Mouse (Mus musculus) liver, embryonic 14.5 days (tissue): ENCODE data around the gene Miga2. TPM values are rescaled to one million over a fixed set of nuclear protein-coding genes. Genes with fewer than 3 reads are reported as not detected.

Experiments
- ATAC-seq: fragments of 200-750 bp; cut with Nextera tagmentation; 2 replicates; pipeline ENCODE4 v1.8.0; 2017; ENCODE audit warnings: moderate number of reproducible peaks, mild to moderate bottlenecking, moderate library complexity; ENCODE audit not compliant: insufficient read depth
- DNase-seq, 3 experiments: peaks; one replicate each; pipeline ENCODE4 v3.0.0-alpha.2; 2012 to 2013; ENCODE audit warnings: low read depth in 3 of 3, low spot score in 3 of 3
- H3K27ac ChIP-seq: fragments of 300-500 bp; sonication (generic); 2 replicates; pipeline ENCODE4 v1.5.1; 2014; ENCODE audit warnings: moderate library complexity, mild to moderate bottlenecking, control low read depth, inconsistent platforms
- H3K27me3 ChIP-seq: fragments of 300-500 bp; sonication (generic); 2 replicates; pipeline ENCODE4 v1.6.1; 2014; ENCODE audit warnings: mild to moderate bottlenecking, low read length, moderate library complexity; ENCODE audit not compliant: control insufficient read depth, insufficient read depth
- H3K36me3 ChIP-seq: fragments of 300-500 bp; sonication (generic); replicated peaks from 2 replicates; pipeline ENCODE4 v1.6.1; 2014; ENCODE audit warnings: low read depth; ENCODE audit not compliant: control insufficient read depth, insufficient read depth
- H3K4me1 ChIP-seq, 2 experiments: fragments of 200-500 bp in 1 of 2; fragments of 300-500 bp in 1 of 2; sonication (generic) in 1 of 2; replicated peaks; 2 replicates each; pipeline ENCODE4 v1.6.1; 2012 to 2014; ENCODE audit warnings: antibody characterized with exemption in 1 of 2, inconsistent platforms in 1 of 2, low read length in 1 of 2; ENCODE audit not compliant: control insufficient read depth in 2 of 2, insufficient read depth in 2 of 2
- H3K4me2 ChIP-seq: fragments of 300-500 bp; sonication (generic); 2 replicates; pipeline ENCODE4 v1.6.1; 2014; ENCODE audit warnings: low read depth, mild to moderate bottlenecking, control low read depth, moderate library complexity
- H3K4me3 ChIP-seq, 2 experiments: fragments of 200-500 bp in 1 of 2; fragments of 300-500 bp in 1 of 2; sonication (generic) in 1 of 2; 2 replicates each; pipeline ENCODE4 v1.5.1; 2012 to 2014; ENCODE audit warnings: low read depth in 2 of 2, low read length in 2 of 2, mild to moderate bottlenecking in 2 of 2, control low read depth in 1 of 2, inconsistent platforms in 1 of 2, moderate library complexity in 1 of 2; ENCODE audit not compliant: insufficient read depth in 1 of 2
- H3K9ac ChIP-seq: fragments of 300-500 bp; sonication (generic); replicated peaks from 2 replicates; pipeline ENCODE4 v1.6.1; 2014; ENCODE audit warnings: mild to moderate bottlenecking, control low read depth, moderate library complexity
- H3K9me3 ChIP-seq: fragments of 300-500 bp; sonication (generic); 2 replicates; pipeline ENCODE4 v1.6.1; 2016; ENCODE audit warnings: low read length, mixed read lengths; ENCODE audit not compliant: control insufficient read depth
- CTCF ChIP-seq: IDR thresholded peaks from 2 replicates; pipeline ENCODE4 v1.5.1; 2016; ENCODE audit warnings: antibody characterized with exemption, low read depth, control low read depth
- EP300 ChIP-seq: IDR thresholded peaks from 2 replicates; pipeline ENCODE4 v1.6.1; 2016; ENCODE audit warnings: antibody characterized with exemption, low read depth
- WGBS: fragments of 180-500 bp; shearing (Covaris S2); extraction: QIAGEN DNeasy Blood & Tissue Kit; methylation state at CpG from one replicate; pipeline ENCODE4 v1.1.7; 2014; ENCODE audit not compliant: insufficient replicate concordance; 5-methylcytosine and 5-hydroxymethylcytosine counted together
- polyA plus RNA-seq, 2 experiments: library from polyadenylated mRNA; depleted of rRNA in 1 of 2; stranded (reverse) in 1 of 2; unstranded in 1 of 2; fragments of >200 nt; fragmentation: Nextera tagmentation in 1 of 2; extraction: Ambion mirVana in 1 of 2; gene quantifications; 2 replicates each; pipeline versions ENCODE4 v1.2.1 to v1.2.3; 2012 to 2014

The Miga2 gene
- polyA plus RNA-seq, 2 experiments = 5.3 to 6.9 TPM

GRCm38 (mm10) chr2:30385591-30385990 is 21.6 kb downstream of the Miga2 start:
- no peaks in the 10 kb centered on the region for H3K27me3 ChIP-seq
- no peaks in the 10 kb centered on the region for H3K9me3 ChIP-seq
- ATAC-seq (no peak), DNase-seq (no peak)
- no peaks in the 10 kb centered on the region for H3K36me3 ChIP-seq
- H3K4me3 ChIP-seq = no peak overlapping the region
- no peak for TF ChIP-seq EP300
- no peak for TF ChIP-seq CTCF
- peaks cover 6 to 7% of the 10 kb centered on the region in 2 experiments for H3K4me1 ChIP-seq
- no peak overlapping the region for H3K27ac ChIP-seq
- H3K4me2 ChIP-seq = no peak overlapping the region
- H3K9ac ChIP-seq = no peak overlapping the region
- WGBS = 79% methylated on average over 4 of the region's 4 CpGs

DNA sequence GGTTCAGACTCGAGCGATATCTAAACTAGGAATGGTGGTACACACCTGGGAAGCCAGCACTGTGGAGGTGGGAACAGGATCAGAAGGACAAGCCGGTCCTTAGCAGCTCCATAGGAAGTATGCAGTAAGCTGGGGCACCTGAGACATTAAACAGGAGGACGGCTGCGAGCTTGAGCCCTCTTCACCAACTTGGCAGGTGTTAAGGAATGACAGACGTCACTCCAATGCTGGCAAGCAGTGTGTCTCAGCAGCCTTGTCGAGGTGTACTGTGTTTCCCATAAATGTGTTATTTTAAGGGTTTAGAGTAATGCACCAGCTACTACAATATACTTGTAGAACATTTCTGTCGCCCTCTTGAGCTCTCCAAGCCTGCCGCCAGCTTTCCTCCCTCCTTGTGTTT is 22.9 kb downstream of the Miga2 start:
- no peak for TF ChIP-seq CTCF
- no peak for TF ChIP-seq EP300
- H3K4me2 ChIP-seq = no peak overlapping the region
- no peaks in the 10 kb centered on the region for H3K36me3 ChIP-seq
- 0 out of 4 replicates have a peak, but pooled peaks cover 2% of the 10 kb centered on the region in 2 experiments for H3K4me1 ChIP-seq
- no peaks in the 10 kb centered on the region for H3K27me3 ChIP-seq
- ATAC-seq (no peak), DNase-seq (no peak)
- H3K9me3 ChIP-seq = no peaks in the 10 kb centered on the region
- H3K4me3 ChIP-seq = no peak overlapping the region
- no peak overlapping the region for H3K27ac ChIP-seq
- WGBS = 72% methylated on average over 9 of the region's 9 CpGs
- no peak overlapping the region for H3K9ac ChIP-seq

DNA sequence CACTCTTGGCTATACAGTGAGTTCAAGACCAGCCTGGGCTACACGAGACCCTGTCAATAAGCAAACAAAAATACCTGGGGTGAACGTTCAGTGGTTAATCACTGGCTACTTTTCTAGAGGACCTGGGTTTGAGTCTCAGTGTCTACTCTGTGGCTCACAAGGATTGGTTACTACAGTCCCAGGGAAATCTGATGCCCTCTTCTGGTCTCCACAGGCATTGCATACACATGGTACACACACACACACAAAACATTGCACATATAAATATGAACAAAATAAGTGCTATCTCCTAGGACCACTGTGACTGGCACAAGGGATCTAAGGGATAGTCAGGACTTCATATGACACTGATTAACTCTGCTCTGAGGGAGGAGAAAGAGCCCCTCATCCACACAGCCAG is 25.0 kb downstream of the Miga2 start:
- H3K9ac ChIP-seq = no peak overlapping the region
- peaks cover 8 to 10% of the 10 kb centered on the region in 2 experiments for H3K4me1 ChIP-seq
- ATAC-seq (no peak), DNase-seq (no peak)
- no peak overlapping the region for H3K4me2 ChIP-seq
- H3K27me3 ChIP-seq = no peaks in the 10 kb centered on the region
- TF ChIP-seq EP300 (no peak), CTCF (peak; percentile 39)
- H3K27ac ChIP-seq = no peak overlapping the region
- H3K9me3 ChIP-seq = no peaks in the 10 kb centered on the region
- WGBS = 67% methylated on average over 2 of the region's 2 CpGs
- no peak overlapping the region for H3K4me3 ChIP-seq
- H3K36me3 ChIP-seq = no peaks in the 10 kb centered on the region

DNA sequence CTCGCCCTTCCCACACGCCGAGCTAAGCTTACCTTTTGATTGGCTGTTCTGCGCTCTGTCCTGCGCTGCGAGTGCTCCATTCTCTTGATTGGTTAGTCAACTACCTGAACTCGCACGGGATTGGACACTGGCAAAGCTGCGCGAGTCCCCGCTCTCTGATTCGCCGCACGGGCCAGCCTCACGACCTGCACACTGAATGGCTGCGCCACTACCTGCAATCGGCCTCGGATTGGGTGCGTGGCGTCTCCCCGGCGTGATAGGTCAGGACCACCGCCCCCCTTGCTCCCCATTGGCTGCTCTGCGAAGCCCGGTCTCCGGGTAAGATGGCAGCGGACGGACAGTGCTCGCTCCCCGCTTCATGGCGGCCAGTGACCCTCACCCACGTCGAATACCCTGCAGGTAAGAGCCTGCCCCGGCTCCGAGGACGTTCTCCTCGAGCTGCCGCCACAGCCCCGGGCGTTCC is 28.1 kb downstream of the Miga2 start, which contains the start of gene Dolpp1:
Gene Dolpp1, plus strand, starts transcription at position 141 of the 463 bp plus-strand sequence.
- H3K4me2 ChIP-seq = peak within 1 kb of the TSS; percentile 98
- peak within 1 kb of the TSS; percentile 72 for H3K27ac ChIP-seq
- peak within 1 kb of the TSS; percentile 81 for H3K9ac ChIP-seq
- WGBS = under 1% methylated on average over 40 of the region's 40 CpGs
- H3K36me3 ChIP-seq = peaks cover 3% of the 10 kb centered on the region; the same call in 1 of the 2 replicates
- peak within 1 kb of the TSS; percentile 72 to 97 for H3K4me3 ChIP-seq
- DNase-seq (peak; percentile 96 to 97 (median 97)), ATAC-seq (peak; percentile 98)
- H3K27me3 ChIP-seq = no peaks in the 10 kb centered on the region
- H3K9me3 ChIP-seq = no peaks in the 10 kb centered on the region
- H3K4me1 ChIP-seq = peaks cover 8 to 10% of the 10 kb centered on the region in 2 experiments
- TF ChIP-seq EP300 (peak; percentile 67), CTCF (no peak)

DNA sequence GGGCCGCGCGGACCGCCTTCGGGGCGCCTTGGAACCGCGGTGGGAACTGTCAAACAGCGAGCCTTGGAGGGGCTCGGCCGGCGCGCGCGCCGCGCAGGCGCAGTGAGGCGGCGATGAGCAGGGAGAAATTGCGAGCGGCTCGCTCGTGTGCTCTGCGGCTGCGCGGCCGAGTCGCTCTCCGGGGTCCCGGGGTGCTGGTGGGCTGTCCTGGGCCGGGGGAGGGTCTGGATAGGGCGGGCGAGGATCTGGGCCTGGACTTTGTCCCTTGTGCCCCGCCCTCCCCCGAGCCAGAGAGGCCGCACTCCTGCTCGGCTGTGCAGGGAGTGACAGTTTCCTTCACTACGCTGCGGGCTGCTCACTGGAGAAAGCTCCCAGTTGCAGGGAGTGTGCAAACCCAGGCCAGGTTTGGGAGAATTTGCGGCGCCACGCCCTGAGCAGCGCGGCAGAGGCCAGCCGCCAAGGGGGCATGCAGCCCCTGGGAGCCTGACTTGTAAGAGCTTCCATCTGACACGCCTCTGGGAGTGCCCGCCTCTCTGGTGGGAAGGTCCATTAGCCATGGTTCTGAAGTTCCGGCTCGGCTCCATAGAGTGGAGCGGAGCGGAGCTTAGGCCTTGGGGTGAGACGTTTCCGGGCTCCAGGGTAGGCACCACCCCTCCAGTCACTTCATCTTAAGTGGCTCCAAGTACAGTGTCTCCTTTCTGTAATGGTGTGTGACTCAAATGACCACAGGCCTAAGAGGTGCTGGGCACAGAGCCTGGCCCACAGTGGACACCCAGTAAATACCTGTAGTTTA is 28.7 kb downstream of the Miga2 start:
- H3K4me1 ChIP-seq = peaks cover 8 to 10% of the 10 kb centered on the region in 2 experiments
- TF ChIP-seq EP300 (no peak), CTCF (no peak)
- no peaks in the 10 kb centered on the region for H3K27me3 ChIP-seq
- peak overlapping the region; percentile 72 to 97 for H3K4me3 ChIP-seq
- H3K9me3 ChIP-seq = no peaks in the 10 kb centered on the region
- under 1% methylated on average over 54 of the region's 54 CpGs for WGBS
- ATAC-seq (peak; percentile 66), DNase-seq (peak; percentile 49 to 63 (median 56))
- H3K4me2 ChIP-seq = peak overlapping the region; percentile 98
- H3K27ac ChIP-seq = peak overlapping the region; percentile 72
- peak overlapping the region; percentile 81 for H3K9ac ChIP-seq
- H3K36me3 ChIP-seq = peaks cover 9% of the 10 kb centered on the region; the same call in 1 of the 2 replicates
